8 mouse cellular contexts compared by ENCODE assay signal in the genomic region with DNA sequence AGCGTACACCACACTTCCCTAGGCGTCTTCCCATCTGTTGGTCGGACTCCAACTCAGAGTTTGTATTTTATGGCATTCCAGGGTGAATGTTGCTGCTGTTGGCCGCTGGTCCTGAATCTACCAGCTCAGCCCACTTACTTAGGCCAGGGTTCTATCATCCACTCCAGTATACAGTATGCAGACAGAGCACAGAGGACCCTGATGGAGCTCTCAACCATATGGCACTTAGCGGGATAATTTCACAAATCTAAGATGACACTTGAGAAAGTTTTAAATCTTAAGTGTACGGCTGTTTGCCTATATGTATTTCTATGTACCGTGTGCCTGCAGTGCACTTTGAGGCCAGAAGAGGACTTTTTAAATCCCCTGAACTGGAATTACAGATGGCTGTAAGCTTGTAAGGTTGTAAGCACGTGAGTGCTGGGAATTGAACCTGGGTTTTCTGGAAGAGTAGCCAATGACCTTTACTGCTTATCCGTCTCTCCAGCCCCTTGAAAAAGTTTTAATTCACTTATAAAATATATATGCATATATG. TPM values are rescaled to one million over a fixed set of nuclear protein-coding genes. Genes with fewer than 3 reads are reported as not detected.
DNase-seq lines count a peak whose midpoint lies in the region; ATAC-seq and TF ChIP-seq lines count a peak whose summit lies in the region.

No protein-coding gene starts in this region.

- no peaks in the 10 kb centered on the region for H3K9me3 ChIP-seq in forebrain, embryonic 15.5 days

- no peak; the same call in none of the 2 replicates for TF ChIP-seq CTCF in heart, adult 2 months (IDR thresholded peaks at IDR 0.05)

- 49% methylated on average over 9 of the region's 9 CpGs for WGBS in heart, adult 2 months
- WGBS in forebrain, embryonic 15.5 days, result 39% methylated on average over 9 of the region's 9 CpGs

- DNase-seq in heart, adult 2 months, result no peak
- DNase-seq in heart, postnatal 14 days, result no peak
- peak; percentile 66 for DNase-seq in CD4-positive, CD25-positive, alpha-beta regulatory T cell, adult 2 months (ENCODE audit: low read depth, low spot score)
- DNase-seq in adrenal gland, adult 8-10 months, result no peak
- DNase-seq in left cerebral cortex, postnatal 36 days (ENCODE audit: low spot score in 2 of 2), result no peak
- DNase-seq in thymus, postnatal 4 days, result no peak

- TF ChIP-seq EP300 in heart, adult 2 months (IDR thresholded peaks at IDR 0.05; ENCODE audit: insufficient read depth, low read depth, low read length), result no peak

- no peaks in the 10 kb centered on the region for H3K79me2 ChIP-seq in heart, adult 2 months (replicated peaks; ENCODE audit: control insufficient read depth, insufficient read depth, low read length)

- peaks cover 6% of the 10 kb centered on the region; the same call in 1 of the 2 replicates for H3K36me3 ChIP-seq in heart, adult 2 months (ENCODE audit: control insufficient read depth, insufficient read depth, low read length)
- no peaks in the 10 kb centered on the region for H3K36me3 ChIP-seq in forebrain, embryonic 15.5 days

- no peak for TF ChIP-seq POLR2A in heart, adult 2 months (IDR thresholded peaks at IDR 0.05; ENCODE audit: insufficient read depth, low read depth, low read length)

- H3K9ac ChIP-seq in heart, adult 2 months (ENCODE audit: low read depth, low read length), result no peak overlapping the region
- H3K9ac ChIP-seq in forebrain, embryonic 15.5 days (replicated peaks), result peak overlapping the region; percentile 81; the same call in 1 of the 2 replicates

- ATAC-seq in forebrain, embryonic 15.5 days (replicated peaks), result peak; percentile 48
- ATAC-seq in megakaryocyte, adult 5-6 weeks (ENCODE audit: poor library complexity, severe bottlenecking), result peak; percentile 5

- H3K4me1 ChIP-seq in heart, adult 2 months (ENCODE audit: control insufficient read depth, insufficient read depth, low read length), result peaks cover 23% of the 10 kb centered on the region
- peaks cover 25% of the 10 kb centered on the region for H3K4me1 ChIP-seq in forebrain, embryonic 15.5 days

- peak overlapping the region; percentile 99 for H3K27ac ChIP-seq in heart, adult 2 months
- H3K27ac ChIP-seq in forebrain, embryonic 15.5 days (replicated peaks), result no peak overlapping the region

- intact Hi-C loops in heart, adult 2 months (cut with DNase I), result loop anchor here (5.0 kb wide), 2 partner anchors 246 to 391 kb away; no protein-coding TSS in a partner anchor
- intact Hi-C loops in heart, postnatal 14 days (cut with DNase I), result loop anchor here (2.0 to 5.0 kb wide), 2 partner anchors 391 to 520 kb away; no protein-coding TSS in a partner anchor
- intact Hi-C loops in left cerebral cortex, postnatal 36 days (cut with DNase I), result loop anchor here (2.0 to 10.0 kb wide), 2 partner anchors 520 to 608 kb away; no protein-coding TSS in a partner anchor

- no peaks in the 10 kb centered on the region for H3K27me3 ChIP-seq in heart, adult 2 months (ENCODE audit: control insufficient read depth, insufficient read depth, low read length)
- H3K27me3 ChIP-seq in forebrain, embryonic 15.5 days, result no peaks in the 10 kb centered on the region

- H3K4me2 ChIP-seq in forebrain, embryonic 15.5 days (replicated peaks), result peak overlapping the region; percentile 89; the same call in 1 of the 2 replicates

- H3K4me3 ChIP-seq in heart, adult 2 months, result no peak overlapping the region; the same call in 1 of the 2 replicates
- peak overlapping the region; percentile 70 for H3K4me3 ChIP-seq in forebrain, embryonic 15.5 days

RNA-seq across cellular contexts. Expression of a gene that starts 20.3 kb away (rescaled TPM):
- 10 to 100 TPM; 74.4 to 79.4 TPM for total RNA-seq in heart, adult 2 months (2021)
- 43.3 and 65.0 TPM in 2 replicates for polyA plus RNA-seq in heart, adult 2 months (2012; rRNA removed)
- total RNA-seq in heart, postnatal 14 days (2021), result 10 to 100 TPM; 97.5 to 98.7 TPM
- 28.2 and 35.3 TPM in 2 replicates for polyA plus RNA-seq in forebrain, embryonic 15.5 days (2015; fragmentation: Nextera tagmentation; extraction: Ambion mirVana)
- 15.6 and 21.0 TPM in 2 replicates for total RNA-seq in megakaryocyte, adult 5-6 weeks (2015)
- total RNA-seq in megakaryocyte, adult 5-6 weeks (2017), result 3.8 and 5.4 TPM in 2 replicates
- total RNA-seq in adrenal gland, adult 8-10 months (2022), result 100 to 1,000 TPM; 257 to 328 (median 289) TPM
- total RNA-seq in left cerebral cortex, postnatal 36 days (2021), result 10 to 100 TPM; 37.3 to 40.0 TPM
